Mouse (Mus musculus) brain, adult 2 months (tissue): ENCODE results near the gene B4galnt1.

Experiments
- DNase-seq: peaks from one replicate; pipeline ENCODE4 v3.0.0; 2011; ENCODE audit warnings: low read depth, low spot score

B4galnt1 gene

GRCm38 (mm10) chr10:127170002-127170401 is 5.0 kb downstream of the B4galnt1 start:
- DNase-seq: no peak

GRCm38 (mm10) chr10:127170837-127171272 is 5.8 kb downstream of the B4galnt1 start:
- DNase-seq: peak; percentile 69

- no peak for DNase-seq
Measured at GRCm38 (mm10) chr10:127171631-127172200, 6.7 kb downstream of the B4galnt1 start.

- no peak for DNase-seq
Measured at GRCm38 (mm10) chr10:127173148-127174065, 8.4 kb downstream of the B4galnt1 start.

GRCm38 (mm10) chr10:127174170-127174569 is 9.1 kb downstream of the B4galnt1 start:
- DNase-seq: no peak

GRCm38 (mm10) chr10:127176228-127176627 is 11.2 kb downstream of the B4galnt1 start:
- DNase-seq: no peak

GRCm38 (mm10) chr10:127176756-127177155 is 11.7 kb downstream of the B4galnt1 start:
- DNase-seq: no peak

- DNase-seq: no peak
Measured at GRCm38 (mm10) chr10:127177235-127177634, 12.2 kb downstream of the B4galnt1 start.

GRCm38 (mm10) chr10:127177719-127178118 is 12.7 kb downstream of the B4galnt1 start:
- peak; percentile 91 for DNase-seq

- DNase-seq: no peak
Measured at GRCm38 (mm10) chr10:127178286-127179027, 13.4 kb downstream of the B4galnt1 start.

GRCm38 (mm10) chr10:127179871-127180694 is 15.1 kb downstream of the B4galnt1 start, which contains the start of gene Slc26a10:
TSS of gene Slc26a10 (minus strand) at chr10:127180645.
- DNase-seq: peak; percentile 61

GRCm38 (mm10) chr10:127180695-127181047 is 15.6 kb downstream of the B4galnt1 start:
- no peak for DNase-seq

- no peak for DNase-seq
Measured at GRCm38 (mm10) chr10:127181566-127181965, 16.5 kb downstream of the B4galnt1 start.

- DNase-seq: no peak
Measured at GRCm38 (mm10) chr10:127182624-127183023, 17.6 kb downstream of the B4galnt1 start.

GRCm38 (mm10) chr10:127183759-127184158 is 18.7 kb downstream of the B4galnt1 start:
- no peak for DNase-seq

- DNase-seq: peak; percentile 82
Measured at GRCm38 (mm10) chr10:127185101-127185500, 20.1 kb downstream of the B4galnt1 start.

GRCm38 (mm10) chr10:127185506-127185905 is 20.5 kb downstream of the B4galnt1 start:
- DNase-seq: no peak

GRCm38 (mm10) chr10:127186451-127186850 is 21.4 kb downstream of the B4galnt1 start:
- DNase-seq: no peak

- peak; percentile 94 for DNase-seq
Measured at GRCm38 (mm10) chr10:127187371-127188078, 22.5 kb downstream of the B4galnt1 start.

GRCm38 (mm10) chr10:127188079-127188453 is 23.0 kb downstream of the B4galnt1 start:
- DNase-seq: no peak
